Mouse (Mus musculus): ENCODE results near the gene Lrrc56.

DNA sequence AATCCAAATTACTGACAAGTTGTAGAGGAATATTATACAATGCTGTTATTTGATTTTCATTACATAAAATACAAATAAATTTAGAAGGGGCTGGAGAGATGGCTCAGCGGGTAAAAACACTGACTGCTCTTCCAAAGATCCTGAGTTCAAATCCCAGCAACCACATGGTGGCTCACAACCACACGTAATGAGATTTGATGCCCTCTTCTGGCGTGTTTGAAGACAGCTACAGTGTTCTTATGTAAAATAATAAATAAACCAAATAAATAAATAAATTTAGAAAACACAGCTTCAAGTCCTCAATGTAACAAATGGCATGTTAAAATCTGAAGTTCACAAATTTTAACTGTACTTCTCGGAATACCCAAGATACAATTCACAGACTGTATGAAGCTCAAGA, 18.9 kb upstream of the Lrrc56 start:
- TF ChIP-seq CTCF (IDR thresholded peaks at IDR 0.05; ENCODE audit: low read depth, low read length) (no peak), POLR2A (IDR thresholded peaks at IDR 0.05; ENCODE audit: extremely low read depth, insufficient read depth, low read length) (no peak)

Data from liver, adult 2 months (tissue).